Mouse (Mus musculus) liver, adult 2 months (tissue): Measurements from ENCODE around the gene Pih1d2. TPM values are rescaled to one million over a fixed set of nuclear protein-coding genes. Genes with fewer than 3 reads are reported as not detected.

ENCODE experiments used
- DNase-seq: peaks from one replicate; pipeline ENCODE4 v3.0.0-alpha.2; 2011; ENCODE audit warnings: low read depth, low spot score; ENCODE audit errors: extremely low read depth
- H3K27ac ChIP-seq: fragments of 200-500 bp; replicated peaks from 2 replicates; pipeline ENCODE4 v1.5.1; 2012; ENCODE audit warnings: low read depth, mild to moderate bottlenecking, control low read depth, inconsistent platforms, low read length; ENCODE audit not compliant: insufficient read depth
- H3K27me3 ChIP-seq: fragments of 200-500 bp; 2 replicates; pipeline ENCODE4 v1.6.1; 2012; ENCODE audit warnings: mild to moderate bottlenecking, moderate library complexity, low read length, inconsistent platforms; ENCODE audit not compliant: control insufficient read depth, insufficient read depth
- H3K36me3 ChIP-seq: fragments of 200-500 bp; 2 replicates; pipeline ENCODE4 v1.6.1; 2012; ENCODE audit warnings: low read length, inconsistent platforms; ENCODE audit not compliant: control insufficient read depth, insufficient read depth
- H3K4me1 ChIP-seq: fragments of 200-500 bp; 2 replicates; pipeline ENCODE4 v1.6.1; 2011; ENCODE audit warnings: low read length; ENCODE audit not compliant: control insufficient read depth, insufficient read depth
- H3K4me3 ChIP-seq: fragments of 200-500 bp; 2 replicates; pipeline ENCODE4 v1.5.1; 2011; ENCODE audit warnings: low read depth, mild to moderate bottlenecking, control low read depth, low read length, moderate library complexity; ENCODE audit not compliant: insufficient read depth
- H3K79me2 ChIP-seq: fragments of 200-500 bp; 2 replicates; pipeline ENCODE4 v1.6.1; 2012; ENCODE audit warnings: inconsistent platforms, mild to moderate bottlenecking, low read length, moderate library complexity; ENCODE audit not compliant: control insufficient read depth, insufficient read depth
- H3K9ac ChIP-seq: fragments of 200-500 bp; 2 replicates; pipeline ENCODE4 v1.6.1; 2012; ENCODE audit warnings: low read depth, mild to moderate bottlenecking, control low read depth, inconsistent platforms, low read length
- CTCF ChIP-seq: fragments of 200-500 bp; IDR thresholded peaks from 2 replicates; pipeline ENCODE4 v1.5.1; 2011; ENCODE audit warnings: low read depth, low read length, control low read depth
- POLR2A ChIP-seq: fragments of 200-500 bp; IDR thresholded peaks from 2 replicates; pipeline ENCODE4 v1.6.1; 2011; ENCODE audit warnings: low read length, control low read depth; ENCODE audit not compliant: insufficient read depth; ENCODE audit errors: extremely low read depth
- WGBS: fragments of 180-500 bp; shearing (Covaris S2); methylation state at CpG from one replicate; pipeline ENCODE4 v1.1.7; 2018; 5-methylcytosine and 5-hydroxymethylcytosine counted together
- polyA plus RNA-seq: library from polyadenylated mRNA; depleted of rRNA; stranded (reverse); fragments of >200 nt; gene quantifications from 2 replicates; pipeline ENCODE4 v1.2.3, GENCODE M21; 2012
- total RNA-seq: library from RNA; depleted of rRNA; stranded (reverse); fragments of >200 nt; gene quantifications from 2 replicates; pipeline ENCODE4 v1.2.3, GENCODE M21; 2014

Gene Pih1d2
- total and polyA plus RNA-seq, 2 experiments: 0.24 to 0.74 TPM

GRCm38 (mm10) chr9:50596973-50597372, 20.1 kb upstream of the Pih1d2 start:
- Histone ChIP-seq H3K27ac (no peak overlapping the region), H3K9ac (no peak overlapping the region), H3K4me1 (peaks cover 14% of the 10 kb centered on the region; the same call in 1 of the 2 replicates), H3K36me3 (peaks cover 41% of the 10 kb centered on the region), H3K4me3 (no peak overlapping the region), H3K79me2 (peaks cover 5% of the 10 kb centered on the region; the same call in 1 of the 2 replicates), H3K27me3 (no peaks in the 10 kb centered on the region)
- 43% methylated on average over 8 of the region's 8 CpGs for WGBS
- TF ChIP-seq CTCF: no peak
- TF ChIP-seq POLR2A: no peak
- DNase-seq: no peak

GRCm38 (mm10) chr9:50601536-50601935, 15.6 kb upstream of the Pih1d2 start:
- no peak for TF ChIP-seq POLR2A
- TF ChIP-seq CTCF: no peak
- 16% methylated on average over 6 of the region's 6 CpGs for WGBS
- peak overlapping the region; percentile 15 for H3K4me3 ChIP-seq
- peaks cover 6% of the 10 kb centered on the region for H3K4me1 ChIP-seq
- peak overlapping the region; percentile 32 for H3K9ac ChIP-seq
- peaks cover 36% of the 10 kb centered on the region for H3K36me3 ChIP-seq
- DNase-seq: peak; percentile 59
- no peaks in the 10 kb centered on the region for H3K27me3 ChIP-seq
- peak overlapping the region; percentile 77 for H3K27ac ChIP-seq
- peaks cover 8% of the 10 kb centered on the region; the same call in 1 of the 2 replicates for H3K79me2 ChIP-seq

- H3K27ac ChIP-seq: peak overlapping the region; percentile 81
- TF ChIP-seq POLR2A (no peak), CTCF (no peak)
- 27% methylated on average over 7 of the region's 7 CpGs for WGBS
- H3K4me3 ChIP-seq: peak overlapping the region; percentile 78
- peaks cover 8% of the 10 kb centered on the region; the same call in 1 of the 2 replicates for H3K79me2 ChIP-seq
- H3K4me1 ChIP-seq: peaks cover 6% of the 10 kb centered on the region
- H3K36me3 ChIP-seq: peaks cover 31% of the 10 kb centered on the region
- H3K27me3 ChIP-seq: no peaks in the 10 kb centered on the region
- peak; percentile 82 for DNase-seq
- peak overlapping the region; percentile 63 for H3K9ac ChIP-seq
These were observed 14.9 kb upstream of the Pih1d2 start for GRCm38 (mm10) chr9:50602055-50602845.

GRCm38 (mm10) chr9:50603189-50603997, 13.7 kb upstream of the Pih1d2 start, which contains the start of the genes Sdhd and Timm8b:
Gene Sdhd, minus strand, starts transcription at chr9:50603812.
Gene Timm8b, plus strand, starts transcription at chr9:50603910.
- Histone ChIP-seq H3K4me3 (peak within 1 kb of the TSS; percentile 78), H3K36me3 (peaks cover 24% of the 10 kb centered on the region), H3K27me3 (no peaks in the 10 kb centered on the region), H3K4me1 (peaks cover 6% of the 10 kb centered on the region), H3K9ac (peak within 1 kb of the TSS; percentile 92), H3K27ac (peak within 1 kb of the TSS; percentile 81), H3K79me2 (peaks cover 8% of the 10 kb centered on the region; the same call in 1 of the 2 replicates)
- TF ChIP-seq CTCF (no peak), POLR2A (peak; percentile 87)
- peak; percentile 93 for DNase-seq
- WGBS: under 1% methylated on average over 48 of the region's 48 CpGs

GRCm38 (mm10) chr9:50603998-50604324, 13.2 kb upstream of the Pih1d2 start:
- Histone ChIP-seq H3K9ac (peak overlapping the region; percentile 92), H3K36me3 (peaks cover 24% of the 10 kb centered on the region), H3K27ac (peak overlapping the region; percentile 68), H3K4me3 (peak overlapping the region; percentile 78), H3K27me3 (no peaks in the 10 kb centered on the region), H3K4me1 (peaks cover 6% of the 10 kb centered on the region), H3K79me2 (peaks cover 8% of the 10 kb centered on the region; the same call in 1 of the 2 replicates)
- no peak for DNase-seq
- WGBS: under 1% methylated on average over 24 of the region's 24 CpGs
- TF ChIP-seq CTCF (no peak), POLR2A (no peak)
